Mouse (Mus musculus): ENCODE data around the gene Camta1.

Gene Camta1

DNA sequence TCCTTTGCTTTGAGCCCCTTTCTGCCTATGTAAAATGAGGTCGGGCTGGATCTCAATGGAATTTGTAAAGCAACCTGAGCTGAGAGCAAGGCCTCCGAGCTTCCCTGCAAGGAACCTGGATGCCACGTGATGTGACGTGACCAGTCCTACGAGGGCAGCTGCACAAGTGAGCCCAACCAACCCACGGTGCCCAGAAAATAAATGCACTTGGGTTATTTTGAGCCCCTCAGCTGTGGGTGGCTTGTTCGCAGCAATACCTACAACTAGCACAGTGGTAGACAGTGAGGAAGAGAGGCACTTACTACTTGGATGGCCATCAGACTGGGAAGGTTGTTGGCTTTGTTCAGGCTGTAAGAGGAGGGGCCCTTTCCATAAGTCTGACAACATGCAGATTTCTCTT, 747.1 kb downstream of the Camta1 start:
- no peak for DNase-seq (ENCODE audit: low spot score)

GRCm38 (mm10) chr4:151111226-151111625, 750.5 kb downstream of the Camta1 start:
- no peak for DNase-seq (ENCODE audit: low spot score)

- DNase-seq (ENCODE audit: low spot score): no peak
Observed at GRCm38 (mm10) chr4:151108834-151109241, 752.8 kb downstream of the Camta1 start.

- peak; percentile 90 for DNase-seq (ENCODE audit: low spot score)
Observed at GRCm38 (mm10) chr4:151108028-151108771, 753.5 kb downstream of the Camta1 start.

DNA sequence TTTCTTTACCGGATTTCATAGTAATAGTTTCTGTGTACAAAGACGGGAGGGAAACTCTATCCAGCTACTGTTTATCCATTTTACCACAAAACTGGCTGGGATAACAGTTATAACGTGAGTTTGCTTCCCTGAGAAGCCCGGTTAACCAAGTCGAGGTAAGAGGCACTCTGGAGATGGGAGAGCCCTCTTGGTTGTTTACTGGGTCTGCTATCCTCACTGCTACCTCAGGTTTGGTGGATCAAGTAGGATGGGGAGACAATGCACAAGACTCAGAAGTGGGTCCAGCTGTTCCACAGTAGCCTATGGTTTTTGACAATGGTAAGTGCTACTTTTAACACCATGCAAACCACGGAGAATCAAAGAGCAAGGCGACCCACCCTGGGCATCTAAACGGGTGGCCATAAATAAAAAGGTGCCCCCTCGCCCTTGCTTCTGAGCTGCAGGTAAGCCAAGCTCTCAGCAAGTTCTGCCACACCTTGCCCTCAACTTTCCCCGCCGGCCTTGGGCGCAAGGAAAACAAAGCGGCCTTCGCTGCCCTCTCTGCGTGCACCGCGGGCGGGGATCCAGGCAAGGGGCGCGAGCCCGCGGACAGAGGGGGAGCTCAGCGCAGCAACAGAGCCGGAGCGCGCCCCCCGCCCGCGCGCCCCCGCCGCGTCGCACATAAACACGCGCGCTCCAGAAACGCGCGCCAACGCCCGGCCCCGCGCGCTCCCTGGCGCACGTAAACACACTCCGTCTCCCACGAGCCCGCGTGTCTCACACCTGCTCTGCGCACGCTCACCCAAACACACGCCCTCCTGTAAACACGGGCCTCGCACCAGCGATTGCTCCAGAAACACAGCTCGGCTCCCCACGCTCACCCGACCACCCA, 754.3 kb downstream of the Camta1 start:
- no peak for DNase-seq (ENCODE audit: low spot score)

DNA sequence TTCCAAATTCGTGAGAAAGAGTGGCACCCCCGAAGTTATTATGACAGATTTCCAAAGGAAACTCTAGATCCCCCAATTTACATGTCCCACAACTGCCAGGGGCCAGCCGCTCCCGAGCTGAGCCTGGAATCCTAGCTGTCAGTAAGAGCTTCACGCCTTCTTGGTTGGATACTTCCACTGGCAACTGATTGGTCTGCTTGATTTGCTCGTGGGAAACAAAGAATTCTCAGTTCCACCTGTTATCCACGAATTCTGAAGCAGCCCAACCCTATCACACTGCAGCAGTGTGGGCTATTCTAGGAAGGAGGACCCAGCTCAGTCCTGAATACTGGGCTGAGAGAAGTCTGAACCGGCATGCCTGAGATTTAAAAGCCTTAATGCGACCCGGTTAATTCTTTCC, 755.2 kb downstream of the Camta1 start:
- DNase-seq (ENCODE audit: low spot score): no peak

DNA sequence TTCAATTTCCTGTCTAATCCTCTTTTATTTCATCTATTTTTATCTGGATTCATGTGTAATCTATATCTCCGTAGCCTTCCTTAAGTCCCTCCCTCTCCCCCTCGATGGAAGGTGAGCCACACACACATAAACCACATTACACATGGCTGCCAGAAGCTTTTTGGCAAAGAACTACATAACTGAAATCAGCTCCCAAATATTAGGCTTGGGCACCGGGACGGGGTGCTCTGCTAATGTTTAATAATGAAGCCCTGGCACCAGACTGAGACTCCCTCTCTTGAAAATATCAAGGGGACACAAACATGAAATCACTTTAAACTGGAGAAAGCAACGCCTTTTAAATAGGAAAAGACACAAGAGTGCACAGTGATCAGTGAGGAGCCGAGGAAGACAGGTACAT, 755.8 kb downstream of the Camta1 start:
- DNase-seq (ENCODE audit: low spot score): no peak

- DNase-seq (ENCODE audit: low spot score): no peak
Observed at GRCm38 (mm10) chr4:151104147-151104546, 757.5 kb downstream of the Camta1 start.

DNA sequence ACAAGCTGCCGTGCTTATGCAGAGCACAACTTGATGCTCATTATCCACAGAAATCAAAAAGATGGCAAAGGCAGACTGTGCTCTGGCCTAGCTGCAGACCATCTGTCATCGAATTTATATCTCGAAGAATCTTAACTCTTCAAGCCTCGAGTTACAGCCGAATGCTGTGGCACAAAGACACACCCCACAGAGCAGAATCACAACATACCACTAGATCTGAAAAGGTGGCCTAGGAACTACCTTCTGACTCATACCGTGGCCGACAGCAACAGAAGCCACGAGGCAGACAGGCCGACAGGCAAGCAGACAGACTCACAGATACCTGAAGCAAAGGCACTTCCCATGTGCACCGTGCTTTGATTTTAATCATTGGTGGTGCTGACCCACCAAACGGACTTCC, 758.0 kb downstream of the Camta1 start:
- DNase-seq (ENCODE audit: low spot score): no peak

GRCm38 (mm10) chr4:151097104-151097438, 764.6 kb downstream of the Camta1 start:
- no peak for DNase-seq (ENCODE audit: low spot score)

- DNase-seq (ENCODE audit: low spot score): no peak
Observed at GRCm38 (mm10) chr4:151096334-151097103, 765.2 kb downstream of the Camta1 start.

DNA sequence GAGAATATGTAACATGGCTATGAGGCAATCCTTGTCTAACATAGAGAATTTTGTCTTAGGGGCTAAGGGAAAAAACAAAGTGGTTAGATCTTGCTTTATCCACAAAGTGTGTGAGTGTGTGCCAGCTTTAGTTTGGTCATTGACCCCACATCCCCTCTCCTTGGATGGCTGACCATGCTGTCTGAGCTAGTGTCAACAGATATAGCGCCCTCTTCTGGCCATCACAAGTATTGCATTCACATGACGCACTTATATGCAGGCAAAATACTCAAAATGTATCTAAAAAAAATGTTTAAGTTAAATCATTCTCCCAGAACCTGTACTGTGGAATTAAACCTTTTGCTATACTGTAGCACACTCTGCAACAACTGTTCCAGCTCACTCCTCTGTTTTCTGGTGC, 766.5 kb downstream of the Camta1 start:
- no peak for DNase-seq (ENCODE audit: low spot score)

GRCm38 (mm10) chr4:151089270-151089669, 772.4 kb downstream of the Camta1 start, which contains the start of gene Gm13090:
Gm13090 (plus strand) TSS chr4:151089570.
- no peak for DNase-seq (ENCODE audit: low spot score)

DNA sequence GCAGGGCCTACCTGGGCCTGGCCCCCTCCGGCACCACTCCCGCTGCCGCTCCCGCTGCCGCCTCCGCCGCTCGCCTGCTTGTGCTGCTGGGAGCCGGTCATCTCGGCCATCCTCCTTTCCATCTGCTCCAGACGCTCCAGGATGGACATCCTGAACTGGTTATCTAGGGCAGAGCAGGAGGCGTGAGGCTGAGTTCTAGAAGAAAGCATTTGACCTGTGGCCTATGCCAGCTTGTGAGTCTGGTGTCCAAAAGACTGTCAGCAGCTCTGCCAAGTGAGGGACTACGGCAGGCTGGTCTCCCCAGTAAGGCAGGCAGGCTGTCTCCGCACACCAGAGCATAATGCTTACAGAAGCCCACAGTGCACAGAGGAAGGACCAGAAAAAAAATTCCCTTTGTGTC, 772.9 kb downstream of the Camta1 start:
- no peak for DNase-seq (ENCODE audit: low spot score)

DNA sequence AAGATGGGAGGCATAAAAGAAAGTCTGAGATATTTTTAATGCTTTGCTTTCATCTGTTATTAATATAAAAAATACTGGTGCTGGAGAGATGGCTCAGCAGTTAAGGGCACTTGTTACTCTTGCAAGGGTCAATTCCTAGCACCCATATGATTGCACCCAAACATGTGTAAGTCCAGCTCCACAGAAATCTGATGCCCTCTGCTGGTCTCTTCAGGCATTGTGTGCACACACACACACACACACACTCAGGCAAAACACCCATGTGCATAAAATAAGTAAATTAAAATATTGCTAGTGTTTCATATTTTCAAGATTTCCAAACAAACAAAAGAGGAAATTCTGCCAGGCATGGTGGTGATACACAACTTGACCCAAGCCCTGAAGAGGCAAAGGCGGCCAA, 774.3 kb downstream of the Camta1 start:
- DNase-seq (ENCODE audit: low spot score): no peak

DNA sequence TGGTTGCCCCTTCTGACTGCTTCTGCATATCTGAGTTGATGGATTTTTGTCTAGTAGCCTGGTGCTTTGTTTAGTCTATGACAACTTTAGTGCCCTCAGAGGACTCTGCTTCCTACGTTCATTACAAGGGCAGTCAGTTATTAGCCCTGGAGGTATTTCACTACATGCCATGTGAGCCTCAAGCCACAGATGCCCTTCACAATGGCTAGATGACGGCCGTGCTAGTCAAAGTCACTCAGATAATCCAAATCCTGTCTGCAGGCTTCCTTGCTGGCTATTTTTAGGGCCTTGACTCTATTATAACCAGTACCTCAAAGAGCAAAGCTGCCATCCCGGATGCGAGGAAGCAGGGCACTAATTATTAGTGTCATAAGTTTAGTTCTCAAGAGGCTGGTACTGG, 778.6 kb downstream of the Camta1 start:
- no peak for DNase-seq (ENCODE audit: low spot score)

- DNase-seq (ENCODE audit: low spot score): no peak
Observed at GRCm38 (mm10) chr4:151081977-151082376, 779.7 kb downstream of the Camta1 start.

DNA sequence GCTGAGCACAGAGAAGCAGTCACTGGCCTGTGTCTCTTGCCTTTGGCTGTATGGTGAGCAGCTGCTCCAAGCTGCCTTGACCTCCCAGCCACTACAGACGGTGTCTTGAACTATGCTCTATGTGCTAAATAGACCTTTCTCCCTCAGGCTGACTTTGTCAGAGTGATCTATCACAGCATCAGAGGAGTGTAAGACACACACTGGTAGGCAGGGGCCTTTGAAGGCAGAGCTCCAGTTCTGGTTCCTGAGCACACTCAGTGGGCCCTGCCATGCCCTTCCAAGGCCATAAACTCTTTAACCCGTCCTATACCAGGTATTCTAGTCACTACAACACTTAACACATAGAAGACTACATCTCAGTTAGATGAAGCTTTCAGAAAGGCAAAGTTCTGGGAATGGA, 780.3 kb downstream of the Camta1 start:
- no peak for DNase-seq (ENCODE audit: low spot score)

GRCm38 (mm10) chr4:151074817-151075216, 786.9 kb downstream of the Camta1 start:
- no peak for DNase-seq (ENCODE audit: low spot score)

DNA sequence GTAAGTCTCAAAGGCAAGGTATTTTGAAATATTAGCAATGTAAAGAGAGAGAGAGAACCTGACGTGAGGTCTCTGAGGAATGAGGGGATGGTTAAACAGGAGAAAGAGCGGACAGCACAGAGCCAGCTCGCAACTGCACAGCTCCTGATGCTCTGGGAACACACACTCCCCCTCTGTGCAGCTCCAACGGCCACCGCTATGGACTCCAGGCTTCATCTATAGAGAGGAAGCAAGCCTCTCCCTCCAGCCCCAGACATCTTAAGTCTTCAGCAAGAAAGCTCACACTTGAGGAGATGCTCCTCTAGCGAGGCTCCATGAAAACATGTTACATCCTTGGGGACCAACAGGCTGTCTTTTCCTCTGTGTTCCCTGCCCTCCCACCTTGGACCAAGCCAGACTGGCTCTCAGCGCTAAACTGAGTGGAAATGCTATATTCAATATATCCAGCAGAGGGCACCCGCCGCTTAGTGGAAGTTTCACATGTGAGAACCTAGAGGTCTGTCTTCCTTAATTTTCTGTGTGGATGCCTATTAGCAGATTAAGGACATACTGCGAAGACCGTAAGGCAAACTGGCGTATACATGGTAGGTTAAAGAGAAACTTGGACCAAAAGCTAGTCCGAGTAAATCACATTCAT, 788.5 kb downstream of the Camta1 start:
- DNase-seq (ENCODE audit: low spot score): peak; percentile 84

DNA sequence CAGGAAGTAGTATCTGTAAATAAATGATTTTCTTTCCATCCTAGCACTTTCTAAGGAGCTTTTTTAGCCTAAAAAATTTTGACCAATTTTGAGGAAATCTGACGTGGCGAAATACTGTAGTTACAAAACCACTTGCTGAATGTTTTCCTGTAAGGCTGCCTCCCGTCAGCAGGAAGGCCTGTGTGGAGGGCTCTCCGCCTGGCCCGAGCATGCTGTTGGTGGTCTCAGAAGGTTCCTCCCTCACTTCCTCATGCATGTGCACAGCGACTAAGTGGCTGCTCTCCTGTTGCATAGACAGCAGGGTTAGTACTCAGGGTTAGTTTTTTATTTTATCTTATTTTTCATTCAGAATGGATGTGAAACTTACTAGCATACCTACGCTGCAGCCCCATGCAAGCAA, 790.7 kb downstream of the Camta1 start:
- DNase-seq (ENCODE audit: low spot score): no peak

DNA sequence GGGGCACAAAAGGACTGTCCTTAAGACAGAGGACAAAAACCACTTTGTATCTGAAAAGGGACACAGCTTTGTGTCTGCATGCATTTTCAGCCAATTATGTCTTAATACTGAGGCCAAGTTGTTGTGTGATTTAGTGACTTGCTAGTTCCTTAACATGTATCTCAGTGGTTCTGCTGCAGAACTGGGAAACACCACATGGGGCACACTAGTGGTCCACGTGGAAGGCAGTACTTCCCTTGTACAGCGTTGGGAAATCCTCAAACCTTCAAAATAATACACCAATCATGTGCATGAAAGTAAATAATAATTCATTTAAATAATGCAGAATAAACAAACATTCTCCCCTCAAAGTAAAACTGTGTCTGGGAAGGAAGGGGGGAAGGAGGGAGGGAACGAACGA, 792.9 kb downstream of the Camta1 start:
- DNase-seq (ENCODE audit: low spot score): no peak
